Mouse (Mus musculus) megakaryocyte, embryonic 14.5 days (primary cell): ENCODE results near the gene Sltm.

Source experiments
- FLI1 ChIP-seq: IDR thresholded peaks from 2 replicates; pipeline ENCODE4 v1.6.1; 2012; ENCODE audit warnings: low read length, inconsistent platforms, mixed read lengths
- GATA1 ChIP-seq: IDR thresholded peaks from 3 replicates; pipeline ENCODE4 v1.6.1; 2012; ENCODE audit warnings: mixed read lengths, low read length, inconsistent platforms, borderline replicate concordance

DNA sequence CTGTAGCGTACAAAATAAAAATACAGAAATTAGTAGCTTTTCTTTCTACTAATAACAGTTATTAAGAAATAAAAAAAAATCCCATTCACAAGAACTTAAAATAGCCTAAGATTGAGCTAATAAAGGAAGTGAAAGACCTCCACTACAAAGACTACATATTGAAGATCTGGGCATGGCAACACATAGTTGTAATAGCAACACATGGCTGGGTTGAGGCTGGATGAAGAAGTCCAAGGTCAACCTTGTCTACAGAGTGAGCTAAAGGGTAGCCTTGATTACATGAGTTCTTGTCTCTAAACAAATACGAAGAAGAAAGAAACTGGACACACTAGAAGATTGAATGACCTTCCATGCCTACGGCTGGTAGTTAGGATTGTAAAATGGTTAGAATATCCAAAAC lies 18.7 kb upstream of the Sltm start:
- TF ChIP-seq GATA1 (no peak), FLI1 (no peak)
